8 mouse cellular contexts compared by ENCODE assay signal in genomic region chr4:59823470-59823869, GRCm38 (mm10). TPM values are rescaled to one million over a fixed set of nuclear protein-coding genes. Genes with fewer than 3 reads are reported as not detected.
A peak's percentile ranks its signal among the peaks of the same experiment; 100 is the strongest.
DNase-seq lines count a peak whose midpoint lies in the region; ATAC-seq and TF ChIP-seq lines count a peak whose summit lies in the region.
"Had no signal": no experiment of that assay in that cellular context is flagged by ENCODE, and none has a peak within 500 bp of the region (broad histone marks: within the 10 kb centered on the region; RNA-seq: fewer than 3 reads in every experiment).

No protein-coding gene starts in this region.

- TF ChIP-seq EP300 in heart, postnatal 0 days (IDR thresholded peaks at IDR 0.05; ENCODE audit: low read depth), result no peak

- 22% methylated on average over 7 of the region's 7 CpGs for WGBS in heart, postnatal 0 days
- 66% methylated on average over 7 of the region's 7 CpGs for whole genome bisulfite sequencing in midbrain, embryonic 13.5 days

- no peaks in the 10 kb centered on the region for H3K9me3 ChIP-seq in heart, postnatal 0 days (replicated peaks; ENCODE audit: control insufficient read depth, low read length)
- no peaks in the 10 kb centered on the region for H3K9me3 ChIP-seq in midbrain, embryonic 13.5 days
- H3K9me3 ChIP-seq: lung, embryonic 15.5 days had no signal

- no peak overlapping the region for H3K4me2 ChIP-seq in heart, postnatal 0 days (ENCODE audit: low read depth, low read length)
- no peak overlapping the region for H3K4me2 ChIP-seq in midbrain, embryonic 13.5 days (replicated peaks)
- H3K4me2 ChIP-seq: lung, embryonic 15.5 days had no signal

- no peaks in the 10 kb centered on the region for H3K36me3 ChIP-seq in heart, postnatal 0 days (replicated peaks; ENCODE audit: control insufficient read depth, insufficient read depth, low read length)
- H3K36me3 ChIP-seq in midbrain, embryonic 13.5 days, result no peaks in the 10 kb centered on the region
- H3K36me3 ChIP-seq: lung, embryonic 15.5 days had no signal

- no peak overlapping the region for H3K27ac ChIP-seq in heart, postnatal 0 days (ENCODE audit: low read depth)
- no peak overlapping the region for H3K27ac ChIP-seq in midbrain, embryonic 13.5 days
- H3K27ac ChIP-seq: lung, embryonic 15.5 days had no signal

- H3K9ac ChIP-seq in heart, postnatal 0 days (replicated peaks; ENCODE audit: low read depth, low read length), result no peak overlapping the region
- no peak overlapping the region for H3K9ac ChIP-seq in midbrain, embryonic 13.5 days (replicated peaks)
- H3K9ac ChIP-seq: lung, embryonic 15.5 days had no signal

- peak; percentile 57 for ATAC-seq in heart, postnatal 0 days (ENCODE audit: insufficient read depth, low read depth)
- ATAC-seq in midbrain, embryonic 13.5 days, result no peak

- no peak overlapping the region for H3K4me3 ChIP-seq in heart, postnatal 0 days (ENCODE audit: low read depth, low read length)
- H3K4me3 ChIP-seq in midbrain, embryonic 13.5 days (replicated peaks), result no peak overlapping the region
- H3K4me3 ChIP-seq: lung, embryonic 15.5 days had no signal

- peaks cover 15% of the 10 kb centered on the region; the same call in 1 of the 2 replicates for H3K4me1 ChIP-seq in heart, postnatal 0 days (ENCODE audit: control insufficient read depth, insufficient read depth)
- H3K4me1 ChIP-seq in midbrain, embryonic 13.5 days (replicated peaks), result peaks cover 18% of the 10 kb centered on the region

- H3K27me3 ChIP-seq in heart, postnatal 0 days (ENCODE audit: control insufficient read depth, insufficient read depth, low read length), result no peaks in the 10 kb centered on the region
- H3K27me3 ChIP-seq in midbrain, embryonic 13.5 days, result no peaks in the 10 kb centered on the region
- H3K27me3 ChIP-seq: lung, embryonic 15.5 days had no signal

- no peak for TF ChIP-seq CTCF in heart, postnatal 0 days (IDR thresholded peaks at IDR 0.05; ENCODE audit: low read depth)

- peak; percentile 43 for DNase-seq in lung, postnatal 36 days
- no peak for DNase-seq in lung, postnatal 25 days (ENCODE audit: low spot score)
- DNase-seq in cerebellum, postnatal 36 days, result peak; percentile 77 to 80
- DNase-seq in heart, postnatal 0 days (ENCODE audit: low spot score), result no peak
- DNase-seq in mesoderm, embryonic 11.5 days (ENCODE audit: low read depth, low spot score), result peak; percentile 28
- DNase-seq in MN1 (ENCODE audit: low spot score), result no peak

RNA-seq across cellular contexts. Expression of gene Snx30, which starts 17.8 kb away (rescaled TPM):
- 3.7 and 4.5 TPM in 2 replicates for total RNA-seq in heart, postnatal 0 days (2014; rRNA removed; ENCODE audit: low replicate concordance)
- polyA plus RNA-seq in heart, postnatal 0 days (2015; fragmentation: Nextera tagmentation; extraction: Ambion mirVana), result 2.9 and 3.3 TPM in 2 replicates
- 13.7 and 14.3 TPM in 2 replicates for polyA plus RNA-seq in midbrain, embryonic 13.5 days (2015; fragmentation: Nextera tagmentation; extraction: Ambion mirVana)

RNA-seq across cellular contexts. Expression of gene Inip, which starts 22.1 kb away (rescaled TPM):
- total RNA-seq in heart, postnatal 0 days (2014; rRNA removed; ENCODE audit: low replicate concordance), result 10.3 and 17.3 TPM in 2 replicates
- 23.6 and 25.2 TPM in 2 replicates for polyA plus RNA-seq in heart, postnatal 0 days (2015; fragmentation: Nextera tagmentation; extraction: Ambion mirVana)
- polyA plus RNA-seq in midbrain, embryonic 13.5 days (2015; fragmentation: Nextera tagmentation; extraction: Ambion mirVana), result 80.1 and 82.0 TPM in 2 replicates

Comparison
In these comparisons a context has a peak if more than half of its experiments do, and no peak if none do; other contexts are left out.
1. DNase-seq: peak in lung, postnatal 36 days (single experiment), cerebellum, postnatal 36 days (2 of 2) and mesoderm, embryonic 11.5 days (single experiment); none in lung, postnatal 25 days (single experiment), heart, postnatal 0 days (single experiment) and MN1 (single experiment).